Mouse (Mus musculus) myocyte (in vitro differentiated cells): ENCODE measurements around the gene Arhgef7. TPM values are rescaled to one million over a fixed set of nuclear protein-coding genes. Genes with fewer than 3 reads are reported as not detected.

Source experiments
- H3K27me3 ChIP-seq: one replicate; pipeline ENCODE4 v1.6.1; 2011; ENCODE audit not compliant: control insufficient read depth, insufficient read depth, insufficient read length
- H3K36me3 ChIP-seq: one replicate; pipeline ENCODE4 v1.6.1; 2011; ENCODE audit not compliant: control insufficient read depth, insufficient read depth
- H3K4me2 ChIP-seq: one replicate; pipeline ENCODE4 v1.6.1; 2011; ENCODE audit warnings: low read depth, control low read depth
- H3K4me3 ChIP-seq: one replicate; pipeline ENCODE4 v1.5.1; 2011; ENCODE audit warnings: mild to moderate bottlenecking, control low read depth, moderate library complexity
- H3K79me2 ChIP-seq: one replicate; pipeline ENCODE4 v1.6.1; 2011; ENCODE audit not compliant: control insufficient read depth, insufficient read depth
- H3ac ChIP-seq: one replicate; pipeline ENCODE4 v1.6.1; 2011; ENCODE audit not compliant: control insufficient read depth, insufficient read length
- CEBPB ChIP-seq: IDR thresholded peaks from 2 replicates; pipeline ENCODE4 v1.6.1; 2011; ENCODE audit warnings: mild to moderate bottlenecking, moderate library complexity; ENCODE audit not compliant: poor library complexity, insufficient read depth, severe bottlenecking
- E2F4 ChIP-seq: IDR thresholded peaks from one replicate; pipeline ENCODE4 v1.6.1; 2011; ENCODE audit warnings: mild to moderate bottlenecking, control low read depth, moderate library complexity; ENCODE audit not compliant: insufficient read depth
- MAX ChIP-seq: IDR thresholded peaks from one replicate; pipeline ENCODE4 v1.6.1; 2011; ENCODE audit warnings: low read depth, mild to moderate bottlenecking, control low read depth
- MYOD1 ChIP-seq, 3 experiments: IDR thresholded peaks; one replicate each; pipeline ENCODE4 v1.6.1; 2011; ENCODE audit warnings: control low read depth in 2 of 3, low read depth in 2 of 3, mild to moderate bottlenecking in 2 of 3, moderate library complexity in 1 of 3; ENCODE audit not compliant: insufficient read length in 2 of 3, control insufficient read depth in 1 of 3
- MYOG ChIP-seq, 3 experiments: IDR thresholded peaks; one replicate each; pipeline ENCODE4 v1.6.1; 2011; ENCODE audit warnings: control low read depth in 2 of 3, low read depth in 2 of 3, mild to moderate bottlenecking in 2 of 3; ENCODE audit not compliant: insufficient read length in 2 of 3, control insufficient read depth in 1 of 3, insufficient read depth in 1 of 3
- POLR2A ChIP-seq: IDR thresholded peaks from one replicate; pipeline ENCODE4 v1.6.1; 2011; ENCODE audit warnings: low read depth, mild to moderate bottlenecking, control low read depth, moderate library complexity; ENCODE audit not compliant: insufficient read length
- POLR2AphosphoS2 ChIP-seq: IDR thresholded peaks from one replicate; pipeline ENCODE4 v1.6.1; 2011; ENCODE audit warnings: low read depth, control low read depth; ENCODE audit not compliant: insufficient read length
- REST ChIP-seq: IDR thresholded peaks from one replicate; pipeline ENCODE4 v1.6.1; 2011; ENCODE audit warnings: mild to moderate bottlenecking, control low read depth, moderate library complexity; ENCODE audit not compliant: insufficient read depth, insufficient read length
- SRF ChIP-seq: IDR thresholded peaks from one replicate; pipeline ENCODE4 v1.6.1; 2011; ENCODE audit warnings: low read depth; ENCODE audit not compliant: control insufficient read depth, insufficient read length
- TCF12 ChIP-seq: IDR thresholded peaks from one replicate; pipeline ENCODE4 v1.6.1; 2011; ENCODE audit warnings: mild to moderate bottlenecking, control low read depth; ENCODE audit not compliant: poor library complexity, insufficient read depth, severe bottlenecking
- TCF3 ChIP-seq: IDR thresholded peaks from one replicate; pipeline ENCODE4 v1.6.1; 2011; ENCODE audit warnings: low read depth, control low read depth; ENCODE audit not compliant: insufficient read length
- USF1 ChIP-seq: IDR thresholded peaks from one replicate; pipeline ENCODE4 v1.6.1; 2011; ENCODE audit warnings: low read depth, mild to moderate bottlenecking, control low read depth, moderate library complexity
- polyA plus RNA-seq: library from polyadenylated mRNA; unstranded; fragments of >200 nt; fragmentation: generic; extraction: Trizol; gene quantifications from one replicate; pipeline ENCODE4 v1.2.1, GENCODE M21; 2012; ENCODE audit warnings: missing spikeins

Arhgef7 gene
- polyA plus RNA-seq, 1 experiment, result 24.5 TPM

DNA sequence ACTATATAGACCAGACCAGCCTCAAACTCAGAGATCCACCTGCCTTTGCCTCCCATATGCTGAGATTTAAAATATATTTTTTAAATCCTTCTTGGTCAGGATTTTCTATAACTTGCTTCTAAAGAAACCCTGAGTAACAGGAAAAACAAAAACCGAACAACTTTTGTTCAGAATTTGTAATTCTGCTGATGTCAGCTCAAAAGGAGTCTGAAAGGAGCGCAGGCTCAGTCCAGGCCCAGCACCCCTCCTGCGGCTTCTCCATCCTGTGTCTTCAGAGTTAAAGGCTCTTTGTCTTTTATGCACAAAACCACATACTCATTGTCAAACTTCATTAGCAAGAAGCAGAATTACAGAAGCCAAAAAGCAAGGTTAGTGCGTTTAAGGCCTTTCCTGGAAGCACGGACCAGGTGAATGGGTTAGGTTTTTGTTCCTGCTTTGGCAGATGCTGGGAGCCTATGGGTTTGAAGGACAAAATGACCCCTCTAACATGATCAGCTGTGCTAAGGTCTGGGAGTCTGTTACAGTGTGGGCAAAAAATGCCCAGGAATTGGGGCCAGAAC, 28.0 kb upstream of the Arhgef7 start:
- Histone ChIP-seq H3K4me2 (peak overlapping the region; percentile 47), H3K4me3 (no peak overlapping the region), H3K36me3 (no peaks in the 10 kb centered on the region), H3ac (no peak overlapping the region), H3K27me3 (no peaks in the 10 kb centered on the region), H3K79me2 (no peaks in the 10 kb centered on the region)
- TF ChIP-seq CEBPB, result no peak
- TF ChIP-seq MYOG (IDR thresholded peaks at IDR 0.05; ENCODE audit: control insufficient read depth in 1 of 3, insufficient read depth in 1 of 3, insufficient read length in 2 of 3, low read depth in 2 of 3), result no peak
- TF ChIP-seq TCF12, result no peak
- TF ChIP-seq REST, result no peak
- TF ChIP-seq POLR2AphosphoS2, result no peak
- TF ChIP-seq USF1, result no peak
- TF ChIP-seq POLR2A, result no peak

DNA sequence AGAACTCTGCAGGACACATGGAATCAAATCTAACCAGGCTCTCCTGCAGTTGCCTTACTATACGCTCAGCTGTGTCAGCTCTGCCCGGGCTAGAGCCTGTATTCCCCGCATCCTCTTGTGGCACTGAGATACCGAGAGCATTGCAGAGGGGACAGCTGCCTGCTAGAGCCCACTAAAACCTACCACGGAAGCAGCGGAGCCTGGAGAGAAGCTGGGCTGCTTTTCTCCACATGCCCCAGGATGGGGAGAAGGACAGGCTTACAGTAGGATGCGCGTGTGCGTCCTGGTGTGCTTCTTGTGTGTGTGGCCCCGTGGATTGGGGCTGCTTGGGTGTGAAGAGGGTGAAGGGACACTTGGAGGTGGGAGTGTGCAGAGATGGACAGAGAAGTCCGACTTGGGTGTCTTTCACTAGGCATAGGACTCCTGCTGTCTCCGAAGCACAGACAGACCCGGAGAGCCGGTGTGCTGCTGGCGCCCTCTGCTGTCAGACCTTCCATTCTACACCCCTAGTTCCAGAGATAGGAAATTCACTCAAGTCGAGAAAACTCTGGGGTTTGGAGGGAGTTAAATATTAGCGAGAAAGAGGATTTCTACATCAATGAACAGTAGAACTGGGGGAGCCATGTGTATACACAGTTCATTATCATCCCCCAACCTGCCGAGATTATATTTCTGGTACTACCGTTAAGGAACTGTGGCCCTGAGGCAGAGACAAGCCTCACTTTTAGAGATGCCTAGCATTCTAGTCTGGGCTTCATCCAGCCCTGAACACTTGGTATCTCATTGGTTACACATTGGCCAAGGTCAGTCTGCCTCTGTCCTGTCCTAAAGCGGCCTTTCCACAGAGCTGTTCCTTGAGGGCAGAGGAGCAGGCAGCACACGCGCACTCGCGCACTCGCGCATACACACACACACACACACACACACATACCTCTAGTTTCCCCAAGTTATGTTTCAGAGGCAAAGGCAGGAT, 27.2 kb upstream of the Arhgef7 start:
- TF ChIP-seq MYOD1 (IDR thresholded peaks at IDR 0.05; ENCODE audit: control insufficient read depth in 1 of 3, insufficient read length in 2 of 3, low read depth in 2 of 3) (peak in 1 of 3 experiments; percentile 29), POLR2A (peak; percentile 35), TCF12 (no peak), MYOG (IDR thresholded peaks at IDR 0.05; ENCODE audit: control insufficient read depth in 1 of 3, insufficient read depth in 1 of 3, insufficient read length in 2 of 3, low read depth in 2 of 3) (peak in 2 of 3 experiments; percentile 51 to 62)
- no peaks in the 10 kb centered on the region for H3K27me3 ChIP-seq
- H3K4me3 ChIP-seq, result no peak overlapping the region

DNA sequence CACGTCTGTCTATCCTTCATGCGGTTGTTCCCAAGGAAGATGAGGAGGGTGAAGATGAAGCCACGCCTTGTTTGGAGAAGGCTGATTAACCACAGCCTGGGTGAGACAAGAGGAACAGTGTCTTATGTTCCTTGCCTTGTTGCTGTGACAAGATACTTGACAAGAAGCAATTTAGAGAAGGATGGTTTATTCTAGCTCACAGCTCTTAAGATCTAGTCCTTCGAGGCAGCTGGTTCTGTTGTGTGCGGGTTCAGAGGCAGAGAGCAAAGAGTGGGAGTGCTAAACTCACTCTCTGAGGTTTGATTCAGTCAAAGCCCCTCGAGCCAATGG, 26.5 kb upstream of the Arhgef7 start, which contains the start of gene 1700016D06Rik:
Gene 1700016D06Rik, minus strand, starts transcription at position 31 of the 330 bp plus-strand sequence.
- TF ChIP-seq MYOD1 (IDR thresholded peaks at IDR 0.05; ENCODE audit: control insufficient read depth in 1 of 3, insufficient read length in 2 of 3, low read depth in 2 of 3) (no peak), TCF3 (no peak), SRF (no peak), POLR2AphosphoS2 (no peak), TCF12 (no peak), MYOG (IDR thresholded peaks at IDR 0.05; ENCODE audit: control insufficient read depth in 1 of 3, insufficient read depth in 1 of 3, insufficient read length in 2 of 3, low read depth in 2 of 3) (no peak), USF1 (no peak)
- no peaks in the 10 kb centered on the region for H3K27me3 ChIP-seq
- H3K79me2 ChIP-seq, result no peaks in the 10 kb centered on the region
- H3K36me3 ChIP-seq, result no peaks in the 10 kb centered on the region
- H3K4me3 ChIP-seq, result no peak within 1 kb of the TSS
- no peak within 1 kb of the TSS for H3ac ChIP-seq
- H3K4me2 ChIP-seq, result peak within 1 kb of the TSS; percentile 47

More for the DNA sequence above, 27.2 kb upstream of the Arhgef7 start:
- H3ac ChIP-seq, result no peak overlapping the region
- H3K36me3 ChIP-seq, result no peaks in the 10 kb centered on the region
- H3K4me2 ChIP-seq, result peak overlapping the region; percentile 47
- no peaks in the 10 kb centered on the region for H3K79me2 ChIP-seq

- TF ChIP-seq SRF, result peak; percentile 23
- peak; percentile 10 for TF ChIP-seq TCF12
- no peak for TF ChIP-seq POLR2A
- TF ChIP-seq USF1, result no peak
- TF ChIP-seq POLR2AphosphoS2, result no peak
- no peak for TF ChIP-seq MAX
- TF ChIP-seq TCF3, result peak; percentile 57
- TF ChIP-seq MYOD1 (IDR thresholded peaks at IDR 0.05; ENCODE audit: control insufficient read depth in 1 of 3, insufficient read length in 2 of 3, low read depth in 2 of 3), result peak in 2 of 3 experiments; percentile 60 to 87
- TF ChIP-seq CEBPB, result no peak
- TF ChIP-seq REST, result no peak
- no peak for TF ChIP-seq E2F4
- peak in 2 of 3 experiments; percentile 53 to 93 for TF ChIP-seq MYOG (IDR thresholded peaks at IDR 0.05; ENCODE audit: control insufficient read depth in 1 of 3, insufficient read depth in 1 of 3, insufficient read length in 2 of 3, low read depth in 2 of 3)
- no peaks in the 10 kb centered on the region for H3K79me2 ChIP-seq
- H3K4me2 ChIP-seq, result peak overlapping the region; percentile 27
- no peaks in the 10 kb centered on the region for H3K27me3 ChIP-seq
- no peaks in the 10 kb centered on the region for H3K36me3 ChIP-seq
- no peak overlapping the region for H3ac ChIP-seq
- no peak overlapping the region for H3K4me3 ChIP-seq
These were observed 26.1 kb upstream of the Arhgef7 start for GRCm38 (mm10) chr8:11701428-11701827.

GRCm38 (mm10) chr8:11703789-11704188, 23.7 kb upstream of the Arhgef7 start:
- TF ChIP-seq USF1 (no peak), POLR2A (no peak), MYOD1 (IDR thresholded peaks at IDR 0.05; ENCODE audit: control insufficient read depth in 1 of 3, insufficient read length in 2 of 3, low read depth in 2 of 3) (peak in 1 of 3 experiments; percentile 10), MYOG (IDR thresholded peaks at IDR 0.05; ENCODE audit: control insufficient read depth in 1 of 3, insufficient read depth in 1 of 3, insufficient read length in 2 of 3, low read depth in 2 of 3) (peak in 1 of 3 experiments; percentile 52)
- H3K79me2 ChIP-seq, result no peaks in the 10 kb centered on the region

More at GRCm38 (mm10) chr8:11703789-11704188, 23.7 kb upstream of the Arhgef7 start:
- H3K4me2 ChIP-seq, result no peak overlapping the region
- no peaks in the 10 kb centered on the region for H3K36me3 ChIP-seq
- no peak overlapping the region for H3ac ChIP-seq
- no peaks in the 10 kb centered on the region for H3K27me3 ChIP-seq
- no peak overlapping the region for H3K4me3 ChIP-seq
